ENCODE assay signal across 23 mouse cellular contexts in the genomic region with DNA sequence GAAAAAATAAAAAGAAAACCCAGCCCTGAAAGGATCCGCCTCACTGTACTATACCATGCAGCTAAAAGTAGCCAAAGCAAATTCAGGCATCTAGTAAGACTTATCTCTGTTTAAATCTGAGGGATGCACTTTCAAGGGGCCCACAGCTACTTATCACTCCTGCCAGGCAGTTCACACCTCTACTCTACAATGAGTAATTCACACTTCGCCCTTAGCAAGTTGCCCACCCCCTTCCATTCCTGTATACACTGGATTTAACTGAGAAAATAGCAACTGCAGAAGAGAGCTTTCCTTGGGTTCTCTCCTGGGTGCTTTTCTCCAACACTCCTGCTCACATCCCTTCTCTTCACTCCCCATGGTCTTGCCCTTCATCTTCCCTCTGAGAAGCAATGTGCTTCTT.
DNase-seq lines count a peak whose midpoint lies in the region; ATAC-seq lines count a peak whose summit lies in the region.
"Had no signal": no experiment of that assay in that cellular context is flagged by ENCODE, and none has a peak within 500 bp of the region (broad histone marks: within the 10 kb centered on the region; RNA-seq: fewer than 3 reads in every experiment).

No protein-coding gene starts in this region.

- ATAC-seq in frontal cortex, adult (ENCODE audit: low TSS enrichment): peak; percentile 95
- ATAC-seq: activated CD4-positive, CD25-positive, alpha-beta regulatory T cell, adult 4 months; forebrain, embryonic 14.5 days; intestine, postnatal 0 days; liver, embryonic 12.5 days; liver, postnatal 0 days had no signal

- no peak for DNase-seq in frontal cortex, postnatal 25 days (ENCODE audit: low spot score in 2 of 2)
- peak; percentile 55 for DNase-seq in right cerebral cortex, adult 18-20 months
- no peak for DNase-seq in right cerebral cortex, postnatal 10 days (ENCODE audit: low spot score in 2 of 2)
- DNase-seq in left cerebral cortex, adult 9 months (ENCODE audit: low spot score in 2 of 2): peak; percentile 37 to 47
- DNase-seq in telencephalon, adult 2 months (ENCODE audit: low read depth, low spot score): peak; percentile 64
- no peak for DNase-seq in cerebellum, postnatal 36 days
- DNase-seq: adrenal gland, adult 2 months; adrenal gland, postnatal 36 days; cerebellum, adult 9-10 months; embryo, embryonic 11 days; gastrocnemius, postnatal 14 days; heart, postnatal 36 days; kidney, adult 9 months; kidney, postnatal 14 days; layer of hippocampus, adult 9-11 months; liver, postnatal 0 days; lung, postnatal 4 days; thymus, postnatal 14 days had no signal

Comparison
In these comparisons a context has a peak if more than half of its experiments do, and no peak if none do; other contexts are left out.
1. DNase-seq: peak in right cerebral cortex, adult 18-20 months (single experiment), left cerebral cortex, adult 9 months (2 of 2) and telencephalon, adult 2 months (single experiment); none in frontal cortex, postnatal 25 days (0 of 2), right cerebral cortex, postnatal 10 days (0 of 2) and cerebellum, postnatal 36 days (0 of 2).